In the genomic region with DNA sequence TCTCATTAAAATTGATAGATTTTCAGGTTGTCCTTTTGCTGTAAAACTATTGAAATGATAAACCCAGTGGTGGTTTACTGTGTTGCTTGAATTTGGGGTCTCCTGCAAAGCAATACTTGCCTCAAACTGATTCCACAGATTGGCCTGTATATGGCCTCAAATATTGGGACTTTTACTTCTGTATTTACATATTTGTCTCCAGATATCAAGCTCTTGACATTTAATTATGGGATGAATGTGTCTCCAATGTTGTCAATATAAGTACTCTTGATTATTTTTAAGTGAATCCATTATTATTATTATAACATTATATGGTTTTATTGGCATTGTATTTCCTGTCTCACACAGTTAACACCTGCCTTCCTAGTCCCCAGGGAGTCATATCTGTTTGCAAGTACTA, we compare ENCODE assay signal across 10 mouse cellular contexts. TPM values are rescaled to one million over a fixed set of nuclear protein-coding genes. Genes with fewer than 3 reads are reported as not detected.
DNase-seq lines count a peak whose midpoint lies in the region; ATAC-seq and TF ChIP-seq lines count a peak whose summit lies in the region.
"Had no signal": no experiment of that assay in that cellular context is flagged by ENCODE, and none has a peak within 500 bp of the region (broad histone marks: within the 10 kb centered on the region; RNA-seq: fewer than 3 reads in every experiment).

No protein-coding gene starts in this region.

- peak overlapping the region; percentile 89 for H3K4me2 ChIP-seq in forebrain, embryonic 15.5 days (replicated peaks)
- H3K4me2 ChIP-seq in liver, embryonic 14.5 days (ENCODE audit: low read depth) = peak overlapping the region; percentile 71

- H3K79me2 ChIP-seq in C2C12 (ENCODE audit: control insufficient read depth, insufficient read depth) = peaks cover 78% of the 10 kb centered on the region

- ATAC-seq in erythroblast, adult 5-6 weeks (replicated peaks; ENCODE audit: low FRiP score, poor library complexity, severe bottlenecking) = no peak
- ATAC-seq in forebrain, embryonic 15.5 days (replicated peaks) = no peak
- no peak for ATAC-seq in liver, embryonic 14.5 days (ENCODE audit: insufficient read depth)

- no peaks in the 10 kb centered on the region for H3K9me3 ChIP-seq in erythroblast, embryonic 14.5 days (ENCODE audit: control insufficient read depth, low read length)
- H3K9me3 ChIP-seq in forebrain, embryonic 15.5 days = no peaks in the 10 kb centered on the region
- H3K9me3 ChIP-seq in liver, embryonic 14.5 days (ENCODE audit: control insufficient read depth, low read length) = no peaks in the 10 kb centered on the region

- peak overlapping the region; percentile 68 for H3K4me3 ChIP-seq in erythroblast, embryonic 14.5 days (replicated peaks)
- peak overlapping the region; percentile 88 for H3K4me3 ChIP-seq in C2C12 (ENCODE audit: insufficient read depth, poor library complexity, severe bottlenecking)
- H3K4me3 ChIP-seq in forebrain, embryonic 15.5 days = peak overlapping the region; percentile 66
- peak overlapping the region; percentile 93 to 95 for H3K4me3 ChIP-seq in liver, embryonic 14.5 days (ENCODE audit: insufficient read depth in 1 of 2, low read depth in 2 of 2, low read length in 2 of 2)

- H3ac ChIP-seq in C2C12 (ENCODE audit: control insufficient read depth, insufficient read length, low read depth) = peak overlapping the region; percentile 45

- no peak overlapping the region for H3K27ac ChIP-seq in forebrain, embryonic 15.5 days (replicated peaks)
- peak overlapping the region; percentile 47 for H3K27ac ChIP-seq in liver, embryonic 14.5 days

- H3K79me3 ChIP-seq in C2C12 (ENCODE audit: low read depth) = peaks cover 60% of the 10 kb centered on the region

- peaks cover 49% of the 10 kb centered on the region for H3K4me1 ChIP-seq in erythroblast, embryonic 14.5 days (ENCODE audit: control insufficient read depth)
- H3K4me1 ChIP-seq in forebrain, embryonic 15.5 days = peaks cover 34% of the 10 kb centered on the region
- H3K4me1 ChIP-seq in liver, embryonic 14.5 days (replicated peaks; ENCODE audit: control insufficient read depth in 2 of 2, insufficient read depth in 2 of 2, low read length in 1 of 2) = peaks cover 8 to 15% of the 10 kb centered on the region in 2 experiments

- H3K36me3 ChIP-seq in erythroblast, embryonic 14.5 days (ENCODE audit: control insufficient read depth) = peaks cover 60% of the 10 kb centered on the region
- H3K36me3 ChIP-seq in C2C12 (ENCODE audit: control insufficient read depth, insufficient read depth) = peaks cover 64% of the 10 kb centered on the region
- peaks cover 40% of the 10 kb centered on the region for H3K36me3 ChIP-seq in forebrain, embryonic 15.5 days
- H3K36me3 ChIP-seq in liver, embryonic 14.5 days (replicated peaks; ENCODE audit: control insufficient read depth, insufficient read depth, low read depth) = peaks cover 45% of the 10 kb centered on the region

- H3K27me3 ChIP-seq in erythroblast, embryonic 14.5 days (ENCODE audit: control insufficient read depth) = no peaks in the 10 kb centered on the region
- no peaks in the 10 kb centered on the region for H3K27me3 ChIP-seq in C2C12 (ENCODE audit: control insufficient read depth, insufficient read depth, insufficient read length)
- no peaks in the 10 kb centered on the region for H3K27me3 ChIP-seq in forebrain, embryonic 15.5 days
- H3K27me3 ChIP-seq in liver, embryonic 14.5 days (ENCODE audit: control insufficient read depth, insufficient read depth, low read length) = no peaks in the 10 kb centered on the region

- no peak for TF ChIP-seq CTCF in C2C12 (IDR thresholded peaks at IDR 0.05; ENCODE audit: control insufficient read depth, insufficient read depth, insufficient read length)
- TF ChIP-seq CTCF in liver, embryonic 14.5 days (IDR thresholded peaks at IDR 0.05; ENCODE audit: low read depth) = no peak

- peak overlapping the region; percentile 73 for H3K9ac ChIP-seq in forebrain, embryonic 15.5 days (replicated peaks)
- peak overlapping the region; percentile 97 for H3K9ac ChIP-seq in liver, embryonic 14.5 days (replicated peaks)

- no peak for DNase-seq in liver, embryonic 14.5 days (ENCODE audit: low read depth in 3 of 3, low spot score in 3 of 3)
- DNase-seq in right cerebral cortex, adult 18-20 months = no peak
- no peak for DNase-seq in urinary bladder, adult 2 months (ENCODE audit: low spot score)
- no peak for DNase-seq in Muller cell, postnatal 12 days (ENCODE audit: inconsistent ontology term)
- DNase-seq: thymus, postnatal 4 days had no signal

- no peak for TF ChIP-seq EP300 in liver, embryonic 14.5 days (IDR thresholded peaks at IDR 0.05; ENCODE audit: low read depth)

TF ChIP-seq in C2C12, 6 proteins besides CTCF, POLR2A, EP300 and RAD21:
- TF ChIP-seq MAX (IDR thresholded peaks at IDR 0.05) = no peak
- no peak for TF ChIP-seq MYOG (IDR thresholded peaks at IDR 0.05; ENCODE audit: control insufficient read depth, extremely low read depth, insufficient read length)
- TF ChIP-seq USF1 (IDR thresholded peaks at IDR 0.05; ENCODE audit: low read depth) = no peak
- TF ChIP-seq FOSL1 (IDR thresholded peaks at IDR 0.05; ENCODE audit: insufficient read depth, low read length, poor library complexity, severe bottlenecking) = no peak
- TF ChIP-seq MYOD1 (IDR thresholded peaks at IDR 0.05; ENCODE audit: control insufficient read depth, insufficient read length, low read depth) = no peak
- TF ChIP-seq CEBPB (IDR thresholded peaks at IDR 0.05; ENCODE audit: low read depth) = no peak

RNA-seq across cellular contexts. Expression of gene Rpl4, which starts 1.2 kb away (rescaled TPM):
- polyA plus RNA-seq in erythroblast, embryonic 14.5 days (2012) = 41.3 and 44.5 TPM in 2 replicates
- total RNA-seq in erythroblast, adult 5-6 weeks (2015; ENCODE audit: low replicate concordance) = 751 and 812 TPM in 2 replicates
- 573 and 578 TPM in 2 replicates for total RNA-seq in erythroblast, adult 5-6 weeks (2017; ENCODE audit: low replicate concordance)
- polyA plus RNA-seq in C2C12 (2012; fragmentation: generic; extraction: Trizol) = 1,235 TPM
- 734 and 758 TPM in 2 replicates for polyA plus RNA-seq in forebrain, embryonic 15.5 days (2015; fragmentation: Nextera tagmentation; extraction: Ambion mirVana)
- polyA plus RNA-seq in liver, embryonic 14.5 days (2012; rRNA removed) = 583 and 863 TPM in 2 replicates
- polyA plus RNA-seq in liver, embryonic 14.5 days (2014; fragmentation: Nextera tagmentation; extraction: Ambion mirVana) = 840 and 926 TPM in 2 replicates
- 1,255 and 1,379 TPM in 2 replicates for polyA plus RNA-seq in urinary bladder, adult 2 months (2012; rRNA removed)

RNA-seq across cellular contexts. Expression of gene Zwilch, which starts 1.4 kb away (rescaled TPM):
- polyA plus RNA-seq in erythroblast, embryonic 14.5 days (2012) = 2.0 and 2.2 TPM in 2 replicates
- 17.3 and 19.6 TPM in 2 replicates for total RNA-seq in erythroblast, adult 5-6 weeks (2015; ENCODE audit: low replicate concordance)
- 41.9 and 48.5 TPM in 2 replicates for total RNA-seq in erythroblast, adult 5-6 weeks (2017; ENCODE audit: low replicate concordance)
- 16.3 TPM for polyA plus RNA-seq in C2C12 (2012; fragmentation: generic; extraction: Trizol)
- polyA plus RNA-seq in forebrain, embryonic 15.5 days (2015; fragmentation: Nextera tagmentation; extraction: Ambion mirVana) = 8.8 and 11.7 TPM in 2 replicates
- 15.1 and 34.4 TPM in 2 replicates for polyA plus RNA-seq in liver, embryonic 14.5 days (2012; rRNA removed)
- 11.8 and 14.6 TPM in 2 replicates for polyA plus RNA-seq in liver, embryonic 14.5 days (2014; fragmentation: Nextera tagmentation; extraction: Ambion mirVana)
- polyA plus RNA-seq in urinary bladder, adult 2 months (2012; rRNA removed) = 5.5 and 5.6 TPM in 2 replicates

RNA-seq across cellular contexts. Expression of gene Snapc5, which starts 4.7 kb away (rescaled TPM):
- polyA plus RNA-seq in erythroblast, embryonic 14.5 days (2012) = 0.11 TPM in 2 replicates
- 4.0 and 5.9 TPM in 2 replicates for total RNA-seq in erythroblast, adult 5-6 weeks (2015; ENCODE audit: low replicate concordance)
- 5.5 and 17.8 TPM in 2 replicates for total RNA-seq in erythroblast, adult 5-6 weeks (2017; ENCODE audit: low replicate concordance)
- polyA plus RNA-seq in C2C12 (2012; fragmentation: generic; extraction: Trizol) = 6.0 TPM
- 35.4 and 39.0 TPM in 2 replicates for polyA plus RNA-seq in forebrain, embryonic 15.5 days (2015; fragmentation: Nextera tagmentation; extraction: Ambion mirVana)
- polyA plus RNA-seq in liver, embryonic 14.5 days (2012; rRNA removed) = 4.2 and 11.5 TPM in 2 replicates
- 7.5 and 8.3 TPM in 2 replicates for polyA plus RNA-seq in liver, embryonic 14.5 days (2014; fragmentation: Nextera tagmentation; extraction: Ambion mirVana)
- 39.5 and 46.3 TPM in 2 replicates for polyA plus RNA-seq in urinary bladder, adult 2 months (2012; rRNA removed)

RNA-seq across cellular contexts. Expression of gene Lctl, which starts 57.4 kb away (rescaled TPM):
- not detected in 2 replicates for polyA plus RNA-seq in erythroblast, embryonic 14.5 days (2012)
- total RNA-seq in erythroblast, adult 5-6 weeks (2015; ENCODE audit: low replicate concordance) = not detected in 2 replicates
- not detected in 2 replicates for total RNA-seq in erythroblast, adult 5-6 weeks (2017; ENCODE audit: low replicate concordance)
- 0.04 TPM for polyA plus RNA-seq in C2C12 (2012; fragmentation: generic; extraction: Trizol)
- not detected in 2 replicates for polyA plus RNA-seq in forebrain, embryonic 15.5 days (2015; fragmentation: Nextera tagmentation; extraction: Ambion mirVana)
- 0.02 TPM in 1 of 2 replicates, not detected in the other for polyA plus RNA-seq in liver, embryonic 14.5 days (2012; rRNA removed)
- not detected in 2 replicates for polyA plus RNA-seq in liver, embryonic 14.5 days (2014; fragmentation: Nextera tagmentation; extraction: Ambion mirVana)
- 0.38 and 1.3 TPM in 2 replicates for polyA plus RNA-seq in urinary bladder, adult 2 months (2012; rRNA removed)
- polyA plus RNA-seq: brain, embryonic 14.5 days had no signal

Comparison
In these comparisons a context has a peak if more than half of its experiments do, and no peak if none do; other contexts are left out.
1. RNA of gene Rpl4, which starts 1.2 kb away (polyA plus RNA-seq): 1,255 to 1,379 TPM in urinary bladder, adult 2 months, 1,235 TPM in C2C12 (single experiment), 583 to 926 TPM in liver, embryonic 14.5 days and 734 to 758 TPM in forebrain, embryonic 15.5 days; 41.3 to 44.5 TPM in erythroblast, embryonic 14.5 days; every median in the first group is over 10 times any median in the second.
2. Peak in every context shown above with its lines, with median percentiles within 50 percentile points of each other: H3K4me3 ChIP-seq.